Mouse (Mus musculus): Measurements from ENCODE around the gene Gucy2c. TPM values are rescaled to one million over a fixed set of nuclear protein-coding genes. Genes with fewer than 3 reads are reported as not detected.
A peak's percentile ranks its signal among the peaks of the same experiment; 100 is the strongest.
"Not testable (repeated sequence)": the region's sequence is repeated elsewhere in the genome, so short reads cannot be mapped to it uniquely, and the experiment has no call there.

Gene Gucy2c
- polyA plus RNA-seq, 1 experiment from 2014 or later: not detected

- WGBS: 69% methylated on average over 5 of the region's 5 CpGs
- H3K9ac ChIP-seq (ENCODE audit: low read depth, low read length): no peak overlapping the region; the same call in 1 of the 2 replicates
- ATAC-seq (ENCODE audit: low FRiP score, low TSS enrichment): no peak
Observed at GRCm38 (mm10) chr6:136806819-136807218, 25.3 kb upstream of the Gucy2c start.

GRCm38 (mm10) chr6:136805409-136805775 is 23.8 kb upstream of the Gucy2c start:
- Histone ChIP-seq H3K36me3 (ENCODE audit: control insufficient read depth, insufficient read depth, low read length) (no peaks in the 10 kb centered on the region; the same call in 1 of the 2 replicates), H3K27me3 (ENCODE audit: control insufficient read depth, insufficient read depth, low read length) (no peaks in the 10 kb centered on the region), H3K4me2 (replicated peaks; ENCODE audit: low read depth, low read length) (no peak overlapping the region), H3K4me3 (ENCODE audit: low read length) (no peak overlapping the region), H3K27ac (ENCODE audit: low read depth, low read length) (no peak overlapping the region), H3K9me3 (ENCODE audit: control insufficient read depth, low read length) (no peaks in the 10 kb centered on the region), H3K9ac (ENCODE audit: low read depth, low read length) (no peak overlapping the region), H3K4me1 (ENCODE audit: control insufficient read depth, insufficient read depth, low read length) (peaks cover 15% of the 10 kb centered on the region)
- WGBS: 88% methylated on average over 1 of the region's 1 CpGs
- ATAC-seq (ENCODE audit: low FRiP score, low TSS enrichment): no peak

More at GRCm38 (mm10) chr6:136806819-136807218, 25.3 kb upstream of the Gucy2c start:
- Histone ChIP-seq H3K4me1 (ENCODE audit: control insufficient read depth, insufficient read depth, low read length) (peaks cover 15% of the 10 kb centered on the region), H3K36me3 (ENCODE audit: control insufficient read depth, insufficient read depth, low read length) (no peaks in the 10 kb centered on the region; the same call in 1 of the 2 replicates), H3K4me2 (replicated peaks; ENCODE audit: low read depth, low read length) (peak overlapping the region; percentile 54; the same call in 1 of the 2 replicates), H3K9me3 (ENCODE audit: control insufficient read depth, low read length) (no peaks in the 10 kb centered on the region), H3K4me3 (ENCODE audit: low read length) (no peak overlapping the region), H3K27ac (ENCODE audit: low read depth, low read length) (no peak overlapping the region), H3K27me3 (ENCODE audit: control insufficient read depth, insufficient read depth, low read length) (no peaks in the 10 kb centered on the region)

GRCm38 (mm10) chr6:136804705-136805408 is 23.3 kb upstream of the Gucy2c start:
- Histone ChIP-seq H3K27me3 (ENCODE audit: control insufficient read depth, insufficient read depth, low read length) (no peaks in the 10 kb centered on the region), H3K4me2 (replicated peaks; ENCODE audit: low read depth, low read length) (peak overlapping the region; percentile 89), H3K4me1 (ENCODE audit: control insufficient read depth, insufficient read depth, low read length) (peaks cover 15% of the 10 kb centered on the region), H3K4me3 (ENCODE audit: low read length) (peak overlapping the region; percentile 83), H3K9me3 (ENCODE audit: control insufficient read depth, low read length) (no peaks in the 10 kb centered on the region), H3K27ac (ENCODE audit: low read depth, low read length) (peak overlapping the region; percentile 100), H3K36me3 (ENCODE audit: control insufficient read depth, insufficient read depth, low read length) (no peaks in the 10 kb centered on the region; the same call in 1 of the 2 replicates), H3K9ac (ENCODE audit: low read depth, low read length) (peak overlapping the region; percentile 96)
- WGBS: 35% methylated on average over 9 of the region's 9 CpGs
- ATAC-seq (ENCODE audit: low FRiP score, low TSS enrichment): no peak

GRCm38 (mm10) chr6:136803739-136804633 is 22.4 kb upstream of the Gucy2c start, which contains the start of gene Hist4h4:
Gene Hist4h4, minus strand, starts transcription at chr6:136804415.
- Histone ChIP-seq H3K4me2 (replicated peaks; ENCODE audit: low read depth, low read length) (peak within 1 kb of the TSS; percentile 89), H3K4me1 (ENCODE audit: control insufficient read depth, insufficient read depth, low read length) (peaks cover 8% of the 10 kb centered on the region), H3K9me3 (ENCODE audit: control insufficient read depth, low read length) (no peaks in the 10 kb centered on the region), H3K27ac (ENCODE audit: low read depth, low read length) (peak within 1 kb of the TSS; percentile 100), H3K27me3 (ENCODE audit: control insufficient read depth, insufficient read depth, low read length) (no peaks in the 10 kb centered on the region), H3K9ac (ENCODE audit: low read depth, low read length) (peak within 1 kb of the TSS; percentile 96), H3K36me3 (ENCODE audit: control insufficient read depth, insufficient read depth, low read length) (no peaks in the 10 kb centered on the region), H3K4me3 (ENCODE audit: low read length) (peak within 1 kb of the TSS; percentile 83)
- under 1% methylated on average over 50 of the region's 50 CpGs for WGBS
- ATAC-seq (ENCODE audit: low FRiP score, low TSS enrichment): peak; percentile 69

GRCm38 (mm10) chr6:136803093-136803738 is 21.7 kb upstream of the Gucy2c start:
- H3K4me1 ChIP-seq (ENCODE audit: control insufficient read depth, insufficient read depth, low read length): peaks cover 8% of the 10 kb centered on the region; the same call in 1 of the 2 replicates

GRCm38 (mm10) chr6:136801274-136801673 is 19.7 kb upstream of the Gucy2c start:
- H3K4me3 ChIP-seq (ENCODE audit: low read length): no peak overlapping the region
- no peak overlapping the region for H3K9ac ChIP-seq (ENCODE audit: low read depth, low read length)
- H3K36me3 ChIP-seq (ENCODE audit: control insufficient read depth, insufficient read depth, low read length): no peaks in the 10 kb centered on the region
- 81% methylated on average over 6 of the region's 6 CpGs for WGBS
- peaks cover 8% of the 10 kb centered on the region; the same call in 1 of the 2 replicates for H3K4me1 ChIP-seq (ENCODE audit: control insufficient read depth, insufficient read depth, low read length)
- no peaks in the 10 kb centered on the region for H3K27me3 ChIP-seq (ENCODE audit: control insufficient read depth, insufficient read depth, low read length)
- H3K9me3 ChIP-seq (ENCODE audit: control insufficient read depth, low read length): no peaks in the 10 kb centered on the region
- no peak overlapping the region for H3K4me2 ChIP-seq (replicated peaks; ENCODE audit: low read depth, low read length)
- no peak for ATAC-seq (ENCODE audit: low FRiP score, low TSS enrichment)
- no peak overlapping the region for H3K27ac ChIP-seq (ENCODE audit: low read depth, low read length)

More at GRCm38 (mm10) chr6:136803093-136803738, 21.7 kb upstream of the Gucy2c start:
- peak overlapping the region; percentile 100 for H3K27ac ChIP-seq (ENCODE audit: low read depth, low read length)
- H3K36me3 ChIP-seq (ENCODE audit: control insufficient read depth, insufficient read depth, low read length): no peaks in the 10 kb centered on the region
- peak overlapping the region; percentile 89 for H3K4me2 ChIP-seq (replicated peaks; ENCODE audit: low read depth, low read length)
- H3K9me3 ChIP-seq (ENCODE audit: control insufficient read depth, low read length): no peaks in the 10 kb centered on the region
- peak overlapping the region; percentile 83 for H3K4me3 ChIP-seq (ENCODE audit: low read length)
- WGBS: 18% methylated on average over 12 of the region's 12 CpGs
- ATAC-seq (ENCODE audit: low FRiP score, low TSS enrichment): no peak
- H3K27me3 ChIP-seq (ENCODE audit: control insufficient read depth, insufficient read depth, low read length): no peaks in the 10 kb centered on the region
- peak overlapping the region; percentile 96 for H3K9ac ChIP-seq (ENCODE audit: low read depth, low read length)

- Histone ChIP-seq H3K9me3 (ENCODE audit: control insufficient read depth, low read length) (no peaks in the 10 kb centered on the region), H3K27ac (ENCODE audit: low read depth, low read length) (no peak overlapping the region), H3K4me2 (replicated peaks; ENCODE audit: low read depth, low read length) (no peak overlapping the region), H3K4me1 (ENCODE audit: control insufficient read depth, insufficient read depth, low read length) (peaks cover 8% of the 10 kb centered on the region; the same call in 1 of the 2 replicates), H3K4me3 (ENCODE audit: low read length) (no peak overlapping the region), H3K36me3 (ENCODE audit: control insufficient read depth, insufficient read depth, low read length) (no peaks in the 10 kb centered on the region), H3K27me3 (ENCODE audit: control insufficient read depth, insufficient read depth, low read length) (no peaks in the 10 kb centered on the region), H3K9ac (ENCODE audit: low read depth, low read length) (no peak overlapping the region)
- WGBS: 91% methylated on average over 8 of the region's 8 CpGs
- ATAC-seq (ENCODE audit: low FRiP score, low TSS enrichment): no peak
Observed at GRCm38 (mm10) chr6:136800710-136801109, 19.1 kb upstream of the Gucy2c start.

- not testable (repeated sequence) for H3K27me3 ChIP-seq (ENCODE audit: control insufficient read depth, insufficient read depth, low read length); H3K36me3 ChIP-seq (ENCODE audit: control insufficient read depth, insufficient read depth, low read length); H3K9me3 ChIP-seq (ENCODE audit: control insufficient read depth, low read length); H3K27ac ChIP-seq (ENCODE audit: low read depth, low read length); H3K4me2 ChIP-seq (replicated peaks; ENCODE audit: low read depth, low read length); H3K4me3 ChIP-seq (ENCODE audit: low read length); H3K9ac ChIP-seq (ENCODE audit: low read depth, low read length); H3K4me1 ChIP-seq (ENCODE audit: control insufficient read depth, insufficient read depth, low read length); ATAC-seq (ENCODE audit: low FRiP score, low TSS enrichment)
- 83% methylated on average over 3 of the region's 3 CpGs for WGBS
Observed at GRCm38 (mm10) chr6:136797874-136798693, 16.5 kb upstream of the Gucy2c start.
